Mouse (Mus musculus) liver, postnatal 0 days (tissue): ENCODE results near the gene Dnah8.

Source experiments
- CTCF ChIP-seq: sonication (generic); IDR thresholded peaks from 2 replicates; pipeline ENCODE4 v1.5.1; 2016; ENCODE audit warnings: antibody characterized with exemption, low read depth
- EP300 ChIP-seq: IDR thresholded peaks from 2 replicates; pipeline ENCODE4 v1.6.1; 2016; ENCODE audit warnings: antibody characterized with exemption, low read depth, mild to moderate bottlenecking

DNA sequence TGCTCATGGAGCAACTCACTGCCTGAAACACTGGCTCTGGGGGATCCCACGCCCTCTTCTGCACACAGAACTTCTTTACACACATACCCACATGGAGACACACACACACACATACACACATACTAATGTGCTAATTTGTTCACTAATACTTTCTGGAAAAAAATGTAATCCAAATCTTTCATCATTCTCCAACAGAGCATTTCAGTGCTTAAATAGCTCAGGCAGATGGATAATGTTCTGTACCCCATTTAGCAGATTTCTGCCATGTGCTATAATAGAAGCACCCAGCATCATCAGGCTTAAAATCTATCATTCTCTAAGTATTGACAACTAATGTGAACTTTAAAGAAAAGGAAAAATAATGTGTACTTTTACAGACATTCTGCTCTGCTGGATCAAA lies 43.4 kb upstream of the Dnah8 start:
- TF ChIP-seq CTCF (no peak), EP300 (no peak)
